Comparison of ENCODE assay signal across 9 mouse cellular contexts in the genomic region with DNA sequence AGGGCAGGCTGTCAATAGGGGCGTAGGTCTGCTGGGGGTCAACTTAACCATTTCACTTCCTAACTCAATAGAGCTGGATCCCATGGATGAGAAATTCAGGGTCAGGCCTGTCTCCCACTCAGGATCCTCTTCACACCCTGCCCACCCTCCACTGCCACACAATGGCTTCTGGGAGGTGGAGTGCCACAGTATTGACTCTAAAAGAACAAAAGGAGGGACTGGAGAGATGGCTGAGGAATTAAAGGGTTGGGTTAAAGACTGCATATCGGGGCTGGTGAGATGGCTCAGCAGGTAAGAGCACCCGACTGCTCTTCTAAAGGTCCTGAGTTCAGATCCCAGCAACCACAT. TPM values are rescaled to one million over a fixed set of nuclear protein-coding genes. Genes with fewer than 3 reads are reported as not detected.
DNase-seq lines count a peak whose midpoint lies in the region; ATAC-seq and TF ChIP-seq lines count a peak whose summit lies in the region.
"Had no signal": no experiment of that assay in that cellular context is flagged by ENCODE, and none has a peak within 500 bp of the region (broad histone marks: within the 10 kb centered on the region; RNA-seq: fewer than 3 reads in every experiment).

No protein-coding gene starts in this region.

- no peak overlapping the region for H3K4me3 ChIP-seq in hindbrain, postnatal 0 days (ENCODE audit: low read length)
- no peak overlapping the region for H3K4me3 ChIP-seq in hindbrain, embryonic 16.5 days (ENCODE audit: low read length)
- H3K4me3 ChIP-seq in midbrain, embryonic 11.5 days (ENCODE audit: low read depth, low read length): no peak overlapping the region
- no peak overlapping the region for H3K4me3 ChIP-seq in midbrain, embryonic 13.5 days (replicated peaks)
- H3K4me3 ChIP-seq in heart, embryonic 16.5 days (ENCODE audit: low read length): no peak overlapping the region
- no peak overlapping the region for H3K4me3 ChIP-seq in olfactory bulb, adult 2 months (ENCODE audit: insufficient read depth, low read depth, low read length)
- H3K4me3 ChIP-seq: forebrain, embryonic 12.5 days; lung, embryonic 15.5 days had no signal

- H3K27ac ChIP-seq in hindbrain, postnatal 0 days: peak overlapping the region; percentile 56; the same call in 1 of the 2 replicates
- no peak overlapping the region for H3K27ac ChIP-seq in hindbrain, embryonic 16.5 days (ENCODE audit: low read depth, low read length)
- H3K27ac ChIP-seq in midbrain, embryonic 11.5 days (ENCODE audit: low read depth, low read length): no peak overlapping the region
- no peak overlapping the region for H3K27ac ChIP-seq in midbrain, embryonic 13.5 days
- peak overlapping the region; percentile 51; the same call in 1 of the 2 replicates for H3K27ac ChIP-seq in heart, embryonic 16.5 days (ENCODE audit: low read length)
- H3K27ac ChIP-seq in olfactory bulb, adult 2 months (ENCODE audit: insufficient read depth, low read depth, low read length): 0 out of 2 replicates have a peak overlapping the region, but pooled peaks have one; percentile 7

- no peak overlapping the region for H3K4me2 ChIP-seq in hindbrain, postnatal 0 days (ENCODE audit: low read depth, low read length)
- no peak overlapping the region for H3K4me2 ChIP-seq in hindbrain, embryonic 16.5 days (ENCODE audit: low read length)
- H3K4me2 ChIP-seq in midbrain, embryonic 11.5 days: no peak overlapping the region
- H3K4me2 ChIP-seq in midbrain, embryonic 13.5 days (replicated peaks): no peak overlapping the region
- H3K4me2 ChIP-seq in heart, embryonic 16.5 days (ENCODE audit: low read depth, low read length): peak overlapping the region; percentile 17; the same call in 1 of the 2 replicates
- H3K4me2 ChIP-seq: forebrain, embryonic 12.5 days; lung, embryonic 15.5 days had no signal

- no peak for ATAC-seq in hindbrain, postnatal 0 days
- no peak for ATAC-seq in hindbrain, embryonic 16.5 days
- ATAC-seq in midbrain, embryonic 11.5 days (ENCODE audit: low FRiP score): no peak
- ATAC-seq in midbrain, embryonic 13.5 days: no peak
- ATAC-seq in heart, embryonic 16.5 days (replicated peaks; ENCODE audit: extremely low read depth, insufficient read depth, low FRiP score): no peak

- WGBS in hindbrain, postnatal 0 days: 56% methylated on average over 3 of the region's 3 CpGs
- WGBS in hindbrain, embryonic 16.5 days: 66% methylated on average over 3 of the region's 3 CpGs
- WGBS in midbrain, embryonic 11.5 days: 45% methylated on average over 3 of the region's 3 CpGs
- WGBS in midbrain, embryonic 13.5 days: 60% methylated on average over 3 of the region's 3 CpGs
- 81% methylated on average over 3 of the region's 3 CpGs for WGBS in heart, embryonic 16.5 days
- 76% methylated on average over 3 of the region's 3 CpGs for WGBS in olfactory bulb, adult 2 months

- no peak for DNase-seq in hindbrain, postnatal 0 days (ENCODE audit: low spot score)
- DNase-seq in midbrain, embryonic 11.5 days (ENCODE audit: low spot score, missing footprints): peak; percentile 87
- DNase-seq in right cerebral cortex, postnatal 36 days (ENCODE audit: low spot score in 2 of 2): no peak

- no peak for TF ChIP-seq CTCF in hindbrain, postnatal 0 days (IDR thresholded peaks at IDR 0.05; ENCODE audit: low read depth)
- TF ChIP-seq CTCF in olfactory bulb, adult 2 months (IDR thresholded peaks at IDR 0.05; ENCODE audit: insufficient read depth, low read depth, low read length): no peak

- no peak for TF ChIP-seq POLR2A in olfactory bulb, adult 2 months (IDR thresholded peaks at IDR 0.05; ENCODE audit: insufficient read depth, low read depth, low read length)

- no peaks in the 10 kb centered on the region for H3K36me3 ChIP-seq in hindbrain, postnatal 0 days (ENCODE audit: insufficient read depth, low read length)
- H3K36me3 ChIP-seq in hindbrain, embryonic 16.5 days (ENCODE audit: control insufficient read depth, insufficient read depth, low read length): no peaks in the 10 kb centered on the region
- H3K36me3 ChIP-seq in midbrain, embryonic 11.5 days (ENCODE audit: control insufficient read depth, insufficient read depth, low read length): no peaks in the 10 kb centered on the region
- H3K36me3 ChIP-seq in midbrain, embryonic 13.5 days: no peaks in the 10 kb centered on the region
- H3K36me3 ChIP-seq in heart, embryonic 16.5 days (ENCODE audit: control insufficient read depth, insufficient read depth): no peaks in the 10 kb centered on the region
- H3K36me3 ChIP-seq: forebrain, embryonic 12.5 days; lung, embryonic 15.5 days had no signal

- H3K4me1 ChIP-seq in hindbrain, postnatal 0 days (ENCODE audit: insufficient read depth, low read length): no peaks in the 10 kb centered on the region; the same call in 1 of the 2 replicates
- peaks cover 8% of the 10 kb centered on the region for H3K4me1 ChIP-seq in hindbrain, embryonic 16.5 days (ENCODE audit: control insufficient read depth, insufficient read depth, low read depth, low read length)
- H3K4me1 ChIP-seq in midbrain, embryonic 11.5 days (ENCODE audit: control insufficient read depth, insufficient read depth, low read length): peaks cover 9% of the 10 kb centered on the region
- H3K4me1 ChIP-seq in midbrain, embryonic 13.5 days (replicated peaks): peaks cover 16% of the 10 kb centered on the region
- H3K4me1 ChIP-seq in heart, embryonic 16.5 days (ENCODE audit: control insufficient read depth, insufficient read depth, low read length): peaks cover 41% of the 10 kb centered on the region
- H3K4me1 ChIP-seq in olfactory bulb, adult 2 months (ENCODE audit: control insufficient read depth, insufficient read depth, low read length): peaks cover 29% of the 10 kb centered on the region

- H3K9me3 ChIP-seq in hindbrain, postnatal 0 days (ENCODE audit: low read length): no peaks in the 10 kb centered on the region
- H3K9me3 ChIP-seq in hindbrain, embryonic 16.5 days (ENCODE audit: control insufficient read depth, low read length): no peaks in the 10 kb centered on the region
- H3K9me3 ChIP-seq in midbrain, embryonic 11.5 days (ENCODE audit: control insufficient read depth, low read length): no peaks in the 10 kb centered on the region
- H3K9me3 ChIP-seq in midbrain, embryonic 13.5 days: no peaks in the 10 kb centered on the region
- no peaks in the 10 kb centered on the region for H3K9me3 ChIP-seq in heart, embryonic 16.5 days (replicated peaks; ENCODE audit: control insufficient read depth, low read length)
- H3K9me3 ChIP-seq: forebrain, embryonic 12.5 days; lung, embryonic 15.5 days had no signal

- H3K9ac ChIP-seq in hindbrain, postnatal 0 days (replicated peaks; ENCODE audit: low read length): no peak overlapping the region
- no peak overlapping the region for H3K9ac ChIP-seq in hindbrain, embryonic 16.5 days (ENCODE audit: low read depth, low read length)
- no peak overlapping the region for H3K9ac ChIP-seq in midbrain, embryonic 11.5 days (ENCODE audit: low read length)
- no peak overlapping the region for H3K9ac ChIP-seq in midbrain, embryonic 13.5 days (replicated peaks)
- H3K9ac ChIP-seq in heart, embryonic 16.5 days (ENCODE audit: low read length): no peak overlapping the region
- H3K9ac ChIP-seq: forebrain, embryonic 12.5 days; lung, embryonic 15.5 days had no signal

- no peaks in the 10 kb centered on the region for H3K27me3 ChIP-seq in hindbrain, postnatal 0 days (ENCODE audit: insufficient read depth, low read length)
- H3K27me3 ChIP-seq in hindbrain, embryonic 16.5 days (replicated peaks; ENCODE audit: control insufficient read depth, insufficient read depth, low read length): no peaks in the 10 kb centered on the region
- H3K27me3 ChIP-seq in midbrain, embryonic 11.5 days (ENCODE audit: control insufficient read depth, insufficient read depth, low read length): no peaks in the 10 kb centered on the region
- H3K27me3 ChIP-seq in midbrain, embryonic 13.5 days: no peaks in the 10 kb centered on the region
- H3K27me3 ChIP-seq in heart, embryonic 16.5 days (ENCODE audit: control insufficient read depth, insufficient read depth, low read length): no peaks in the 10 kb centered on the region
- H3K27me3 ChIP-seq: forebrain, embryonic 12.5 days; lung, embryonic 15.5 days had no signal

RNA-seq across cellular contexts. Expression of a gene that starts 13.0 kb away (rescaled TPM):
- total RNA-seq in hindbrain, postnatal 0 days (2014; rRNA removed): 47.3 and 58.0 TPM in 2 replicates
- polyA plus RNA-seq in hindbrain, postnatal 0 days (2015; fragmentation: Nextera tagmentation; extraction: Ambion mirVana): 68.6 and 71.6 TPM in 2 replicates
- polyA plus RNA-seq in hindbrain, embryonic 16.5 days (2015; fragmentation: Nextera tagmentation; extraction: Ambion mirVana): 74.3 and 74.4 TPM in 2 replicates
- 42.8 and 46.8 TPM in 2 replicates for polyA plus RNA-seq in midbrain, embryonic 11.5 days (2014; fragmentation: Nextera tagmentation; extraction: Ambion mirVana)
- polyA plus RNA-seq in midbrain, embryonic 13.5 days (2015; fragmentation: Nextera tagmentation; extraction: Ambion mirVana): 81.1 and 81.2 TPM in 2 replicates
- polyA plus RNA-seq in heart, embryonic 16.5 days (2015; fragmentation: Nextera tagmentation; extraction: Ambion mirVana): 53.1 and 54.0 TPM in 2 replicates
- not detected in 2 replicates for polyA plus RNA-seq in olfactory bulb, adult 2 months (2012; ENCODE audit: insufficient read depth, insufficient read length, low replicate concordance, missing spikeins)

RNA-seq across cellular contexts. Expression of a gene that starts 49.5 kb away (rescaled TPM):
- 23.9 and 26.5 TPM in 2 replicates for total RNA-seq in hindbrain, postnatal 0 days (2014; rRNA removed)
- 40.0 and 46.8 TPM in 2 replicates for polyA plus RNA-seq in hindbrain, postnatal 0 days (2015; fragmentation: Nextera tagmentation; extraction: Ambion mirVana)
- 48.6 and 58.6 TPM in 2 replicates for polyA plus RNA-seq in hindbrain, embryonic 16.5 days (2015; fragmentation: Nextera tagmentation; extraction: Ambion mirVana)
- polyA plus RNA-seq in midbrain, embryonic 11.5 days (2014; fragmentation: Nextera tagmentation; extraction: Ambion mirVana): 80.8 and 84.7 TPM in 2 replicates
- 81.8 and 83.6 TPM in 2 replicates for polyA plus RNA-seq in midbrain, embryonic 13.5 days (2015; fragmentation: Nextera tagmentation; extraction: Ambion mirVana)
- 53.5 and 58.5 TPM in 2 replicates for polyA plus RNA-seq in heart, embryonic 16.5 days (2015; fragmentation: Nextera tagmentation; extraction: Ambion mirVana)
- polyA plus RNA-seq in olfactory bulb, adult 2 months (2012; ENCODE audit: insufficient read depth, insufficient read length, low replicate concordance, missing spikeins): not detected in 2 replicates

Comparison
In these comparisons a context has a peak if more than half of its experiments do, and no peak if none do; other contexts are left out.
1. H3K27ac ChIP-seq: peak in hindbrain, postnatal 0 days (single experiment), heart, embryonic 16.5 days (single experiment) and olfactory bulb, adult 2 months (single experiment); none in hindbrain, embryonic 16.5 days (single experiment), midbrain, embryonic 11.5 days (single experiment) and midbrain, embryonic 13.5 days (single experiment).